Mouse (Mus musculus): ENCODE measurements around the gene Gm37240. TPM values are rescaled to one million over a fixed set of nuclear protein-coding genes. Genes with fewer than 3 reads are reported as not detected.

Gene Gm37240
- polyA plus RNA-seq, 1 experiment: 1.0 TPM

GRCm38 (mm10) chr3:85378703-85379395 is 508.5 kb downstream of the Gm37240 start:
- Histone ChIP-seq H3K4me3 (replicated peaks; ENCODE audit: control insufficient read depth, low read depth, low read length) (no peak overlapping the region), H3K4me1 (ENCODE audit: control insufficient read depth, insufficient read depth, low read length) (no peaks in the 10 kb centered on the region), H3K27ac (ENCODE audit: control insufficient read depth, insufficient read depth, low read depth, low read length, poor library complexity) (no peak overlapping the region)
- TF ChIP-seq POLR2A (IDR thresholded peaks at IDR 0.05; ENCODE audit: borderline replicate concordance, control insufficient read depth, low read depth, low read length): no peak
- TF ChIP-seq CTCF (IDR thresholded peaks at IDR 0.05; ENCODE audit: control insufficient read depth, insufficient read depth, low read length): no peak
- WGBS: 78% methylated on average over 16 of the region's 16 CpGs

- Histone ChIP-seq H3K27ac (ENCODE audit: control insufficient read depth, insufficient read depth, low read depth, low read length, poor library complexity) (no peak overlapping the region), H3K4me3 (replicated peaks; ENCODE audit: control insufficient read depth, low read depth, low read length) (no peak overlapping the region), H3K4me1 (ENCODE audit: control insufficient read depth, insufficient read depth, low read length) (no peaks in the 10 kb centered on the region)
- WGBS: 72% methylated on average over 13 of the region's 13 CpGs
- TF ChIP-seq POLR2A (IDR thresholded peaks at IDR 0.05; ENCODE audit: borderline replicate concordance, control insufficient read depth, low read depth, low read length): no peak
- TF ChIP-seq CTCF (IDR thresholded peaks at IDR 0.05; ENCODE audit: control insufficient read depth, insufficient read depth, low read length): no peak
Measured at GRCm38 (mm10) chr3:85377946-85378702, 509.2 kb downstream of the Gm37240 start.

DNA sequence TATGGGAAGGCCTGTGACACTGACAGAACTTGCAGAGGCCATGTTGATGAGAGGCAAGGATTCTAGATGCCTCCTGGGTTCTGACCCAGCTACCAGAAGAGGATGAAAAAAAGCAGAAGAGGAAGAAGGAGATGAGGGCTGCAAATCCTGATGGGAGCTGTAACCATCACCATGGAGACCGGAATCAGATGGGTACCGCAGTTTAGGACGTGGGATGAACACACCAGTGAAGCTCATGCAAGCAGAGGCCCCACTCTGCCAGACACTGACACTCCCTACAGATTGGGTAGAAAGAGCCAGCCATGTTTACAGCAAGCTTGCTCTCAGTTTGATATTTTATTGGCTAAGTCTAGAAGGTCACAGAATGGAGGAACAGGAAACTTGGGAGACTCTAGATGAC is 509.8 kb downstream of the Gm37240 start:
- Histone ChIP-seq H3K27ac (ENCODE audit: control insufficient read depth, insufficient read depth, low read depth, low read length, poor library complexity) (no peak overlapping the region), H3K4me3 (replicated peaks; ENCODE audit: control insufficient read depth, low read depth, low read length) (no peak overlapping the region), H3K4me1 (ENCODE audit: control insufficient read depth, insufficient read depth, low read length) (no peaks in the 10 kb centered on the region)
- WGBS: 90% methylated on average over 3 of the region's 3 CpGs
- no peak for TF ChIP-seq CTCF (IDR thresholded peaks at IDR 0.05; ENCODE audit: control insufficient read depth, insufficient read depth, low read length)
- no peak for TF ChIP-seq POLR2A (IDR thresholded peaks at IDR 0.05; ENCODE audit: borderline replicate concordance, control insufficient read depth, low read depth, low read length)

DNA sequence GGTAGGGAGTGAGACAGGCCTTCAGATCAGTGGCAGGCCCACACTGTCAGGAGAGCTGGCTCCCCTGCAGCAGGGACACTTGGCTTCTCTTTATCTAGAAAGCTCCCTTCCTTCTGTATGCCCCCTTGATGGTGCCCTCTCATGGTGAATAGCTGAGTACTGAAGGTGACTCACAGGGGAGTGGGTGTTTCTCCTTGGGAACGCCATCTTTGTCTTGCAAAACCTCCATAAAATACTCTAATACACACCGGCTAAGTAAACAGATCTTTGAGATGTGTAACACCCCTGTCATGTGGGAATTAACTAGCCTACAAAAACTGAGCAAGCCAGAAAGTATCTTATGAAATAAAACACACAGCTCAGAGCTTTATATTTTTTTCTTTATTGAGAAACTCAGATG is 510.8 kb downstream of the Gm37240 start:
- 83% methylated on average over 2 of the region's 2 CpGs for WGBS
- H3K4me1 ChIP-seq (ENCODE audit: control insufficient read depth, insufficient read depth, low read length): no peaks in the 10 kb centered on the region
- no peak for TF ChIP-seq CTCF (IDR thresholded peaks at IDR 0.05; ENCODE audit: control insufficient read depth, insufficient read depth, low read length)
- TF ChIP-seq POLR2A (IDR thresholded peaks at IDR 0.05; ENCODE audit: borderline replicate concordance, control insufficient read depth, low read depth, low read length): no peak
- no peak overlapping the region for H3K4me3 ChIP-seq (replicated peaks; ENCODE audit: control insufficient read depth, low read depth, low read length)
- H3K27ac ChIP-seq (ENCODE audit: control insufficient read depth, insufficient read depth, low read depth, low read length, poor library complexity): no peak overlapping the region

DNA sequence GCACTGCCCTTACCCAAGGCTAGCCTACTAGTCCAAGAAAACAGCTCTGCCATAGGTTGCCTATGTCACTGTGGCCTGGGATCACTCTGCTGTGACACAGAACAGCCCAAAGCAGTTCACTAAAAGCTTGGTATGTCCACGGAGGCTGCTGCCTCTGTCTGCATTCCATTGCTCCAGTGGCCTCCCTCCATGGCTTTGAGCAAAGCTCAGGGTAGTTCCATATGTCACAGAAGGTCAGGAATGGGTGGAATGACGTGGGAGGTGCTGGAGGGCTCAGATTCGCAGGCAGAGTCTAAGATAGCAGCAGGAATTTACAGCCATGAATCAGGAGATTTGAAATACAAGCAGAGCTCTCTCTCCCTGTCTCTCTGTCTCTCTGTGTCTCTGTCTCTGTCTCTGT is 514.3 kb downstream of the Gm37240 start:
- no peaks in the 10 kb centered on the region for H3K4me1 ChIP-seq (ENCODE audit: control insufficient read depth, insufficient read depth, low read length)
- no peak overlapping the region for H3K4me3 ChIP-seq (replicated peaks; ENCODE audit: control insufficient read depth, low read depth, low read length)
- TF ChIP-seq POLR2A (IDR thresholded peaks at IDR 0.05; ENCODE audit: borderline replicate concordance, control insufficient read depth, low read depth, low read length) (no peak), CTCF (IDR thresholded peaks at IDR 0.05; ENCODE audit: control insufficient read depth, insufficient read depth, low read length) (no peak)
- 43% methylated on average over 3 of the region's 3 CpGs for whole genome bisulfite sequencing
- H3K27ac ChIP-seq (ENCODE audit: control insufficient read depth, insufficient read depth, low read depth, low read length, poor library complexity): no peak overlapping the region

DNA sequence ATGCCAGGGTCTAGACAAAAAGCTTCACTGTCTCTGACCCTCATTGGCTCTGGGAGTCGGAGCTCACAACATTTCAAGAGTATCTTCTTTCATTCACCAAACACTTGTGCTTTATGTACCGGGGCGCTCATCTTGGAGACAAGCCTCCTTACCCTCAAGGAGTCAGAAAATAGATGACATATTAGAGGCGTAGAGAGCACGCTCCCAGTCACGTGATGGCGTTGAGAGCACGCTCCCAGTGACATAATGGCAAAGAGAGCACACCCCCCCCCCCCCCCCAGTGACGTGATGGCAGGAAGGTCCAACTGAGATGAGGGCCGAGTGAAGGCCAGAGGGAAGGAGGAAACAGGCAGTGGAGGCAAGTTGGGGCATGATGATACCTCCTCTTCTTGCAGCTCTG is 517.5 kb downstream of the Gm37240 start:
- TF ChIP-seq POLR2A (IDR thresholded peaks at IDR 0.05; ENCODE audit: borderline replicate concordance, control insufficient read depth, low read depth, low read length): no peak
- no peak for TF ChIP-seq CTCF (IDR thresholded peaks at IDR 0.05; ENCODE audit: control insufficient read depth, insufficient read depth, low read length)
- WGBS: 79% methylated on average over 10 of the region's 10 CpGs
- Histone ChIP-seq H3K27ac (ENCODE audit: control insufficient read depth, insufficient read depth, low read depth, low read length, poor library complexity) (no peak overlapping the region), H3K4me1 (ENCODE audit: control insufficient read depth, insufficient read depth, low read length) (no peaks in the 10 kb centered on the region), H3K4me3 (replicated peaks; ENCODE audit: control insufficient read depth, low read depth, low read length) (no peak overlapping the region)

DNA sequence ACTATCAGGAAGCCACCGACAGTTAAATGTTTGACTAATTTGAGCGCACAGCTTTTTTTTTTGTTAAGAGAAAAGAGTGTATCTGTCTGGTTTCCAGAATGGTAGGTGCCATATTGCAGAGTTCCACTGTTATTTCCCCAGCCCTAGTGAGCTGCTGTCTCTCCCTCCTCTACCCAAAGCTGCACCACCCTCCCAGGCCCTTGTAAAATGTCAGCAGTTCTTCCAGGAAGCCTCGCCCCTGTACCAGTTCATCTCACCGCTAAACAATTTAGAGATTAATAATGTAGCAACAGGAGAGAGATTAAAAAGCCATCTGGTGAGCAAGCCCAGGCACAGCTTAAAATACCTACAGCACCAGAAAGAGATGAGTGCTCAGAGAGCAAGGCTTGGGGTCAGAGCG is 518.2 kb downstream of the Gm37240 start:
- H3K27ac ChIP-seq (ENCODE audit: control insufficient read depth, insufficient read depth, low read depth, low read length, poor library complexity): no peak overlapping the region
- H3K4me1 ChIP-seq (ENCODE audit: control insufficient read depth, insufficient read depth, low read length): no peaks in the 10 kb centered on the region
- WGBS: 80% methylated on average over 5 of the region's 5 CpGs
- H3K4me3 ChIP-seq (replicated peaks; ENCODE audit: control insufficient read depth, low read depth, low read length): no peak overlapping the region
- TF ChIP-seq CTCF (IDR thresholded peaks at IDR 0.05; ENCODE audit: control insufficient read depth, insufficient read depth, low read length) (no peak), POLR2A (IDR thresholded peaks at IDR 0.05; ENCODE audit: borderline replicate concordance, control insufficient read depth, low read depth, low read length) (no peak)

- Histone ChIP-seq H3K4me1 (ENCODE audit: control insufficient read depth, insufficient read depth, low read length) (no peaks in the 10 kb centered on the region), H3K27ac (ENCODE audit: control insufficient read depth, insufficient read depth, low read depth, low read length, poor library complexity) (no peak overlapping the region), H3K4me3 (replicated peaks; ENCODE audit: control insufficient read depth, low read depth, low read length) (no peak overlapping the region)
- no peak for TF ChIP-seq POLR2A (IDR thresholded peaks at IDR 0.05; ENCODE audit: borderline replicate concordance, control insufficient read depth, low read depth, low read length)
- 74% methylated on average over 16 of the region's 16 CpGs for WGBS
Measured at GRCm38 (mm10) chr3:85368354-85369120, 518.8 kb downstream of the Gm37240 start.
